In the genomic region with DNA sequence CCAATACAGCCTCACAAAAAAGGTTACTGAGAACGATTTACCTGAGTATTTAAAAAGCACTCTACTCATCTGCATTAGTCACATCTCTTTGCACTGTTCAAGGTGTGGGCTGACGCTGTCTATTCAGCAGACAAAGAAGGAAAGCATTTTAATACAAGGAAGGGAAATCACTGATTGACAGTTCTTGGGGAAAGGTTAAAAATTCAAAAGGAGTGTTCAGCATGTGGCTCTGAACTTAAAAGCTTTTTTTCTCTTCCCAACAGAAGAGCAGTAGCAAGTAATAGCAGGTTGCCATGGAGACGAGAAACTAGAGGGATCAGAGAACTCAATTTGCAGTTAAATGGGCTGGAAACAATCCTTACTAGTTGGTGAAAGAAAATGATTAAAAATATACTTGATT, we compare ENCODE assay signal across 12 mouse cellular contexts.
DNase-seq lines count a peak whose midpoint lies in the region; ATAC-seq and TF ChIP-seq lines count a peak whose summit lies in the region.
"Had no signal": no experiment of that assay in that cellular context is flagged by ENCODE, and none has a peak within 500 bp of the region (broad histone marks: within the 10 kb centered on the region; RNA-seq: fewer than 3 reads in every experiment).

No protein-coding gene starts in this region.

- no peak overlapping the region for H3K4me3 ChIP-seq in forebrain, embryonic 15.5 days
- H3K4me3 ChIP-seq in midbrain, postnatal 0 days (ENCODE audit: low read depth, low read length): no peak overlapping the region
- H3K4me3 ChIP-seq in gastrocnemius, adult 2 months: no peak overlapping the region
- H3K4me3 ChIP-seq: lung, embryonic 15.5 days had no signal

- no peak overlapping the region for H3K4me2 ChIP-seq in forebrain, embryonic 15.5 days (replicated peaks)
- H3K4me2 ChIP-seq in midbrain, postnatal 0 days (ENCODE audit: low read depth, low read length, poor library complexity, severe bottlenecking): no peak overlapping the region
- H3K4me2 ChIP-seq: lung, embryonic 15.5 days had no signal

- no peak for TF ChIP-seq CTCF in midbrain, postnatal 0 days (IDR thresholded peaks at IDR 0.05)
- no peak for TF ChIP-seq CTCF in gastrocnemius, adult 2 months (IDR thresholded peaks at IDR 0.05)

- intact Hi-C loops in left cerebral cortex, postnatal 14 days (cut with DNase I): loop anchor here (5.0 kb wide), 1 partner anchor 80 kb away; no protein-coding TSS in a partner anchor
- intact Hi-C loops in gastrocnemius, adult 2 months (cut with DNase I): no loop called here

- 4% methylated on average over 3 of the region's 3 CpGs for WGBS in forebrain, embryonic 15.5 days
- WGBS in midbrain, postnatal 0 days: 12% methylated on average over 3 of the region's 3 CpGs

- peak; percentile 42 to 46 for DNase-seq in left cerebral cortex, postnatal 14 days (ENCODE audit: low spot score in 2 of 2)
- no peak for DNase-seq in left cerebral cortex, adult 18-20 months (ENCODE audit: low spot score in 2 of 2)
- DNase-seq in embryo, embryonic 10 days (ENCODE audit: low spot score): peak; percentile 58
- DNase-seq in midbrain, postnatal 0 days (ENCODE audit: low spot score): peak; percentile 76
- no peak for DNase-seq in gastrocnemius, adult 2 months
- DNase-seq in kidney, adult 9 months: no peak
- DNase-seq: cerebellum, adult 8-10 months; liver had no signal

- H3K27me3 ChIP-seq in forebrain, embryonic 15.5 days: no peaks in the 10 kb centered on the region
- H3K27me3 ChIP-seq in midbrain, postnatal 0 days (ENCODE audit: insufficient read depth, low read length): no peaks in the 10 kb centered on the region
- H3K27me3 ChIP-seq: lung, embryonic 15.5 days had no signal

- H3K9me3 ChIP-seq in forebrain, embryonic 15.5 days: no peaks in the 10 kb centered on the region
- no peaks in the 10 kb centered on the region for H3K9me3 ChIP-seq in midbrain, postnatal 0 days (ENCODE audit: low read length)
- H3K9me3 ChIP-seq: lung, embryonic 15.5 days had no signal

- no peak overlapping the region for H3K9ac ChIP-seq in forebrain, embryonic 15.5 days (replicated peaks)
- no peak overlapping the region for H3K9ac ChIP-seq in midbrain, postnatal 0 days (replicated peaks; ENCODE audit: low read length, poor library complexity, severe bottlenecking)
- H3K9ac ChIP-seq: lung, embryonic 15.5 days had no signal

- ATAC-seq in forebrain, embryonic 15.5 days (replicated peaks): peak; percentile 74
- peak; percentile 34; the same call in 1 of the 2 replicates for ATAC-seq in midbrain, postnatal 0 days (ENCODE audit: low FRiP score)
- ATAC-seq in megakaryocyte progenitor cell, adult 5-6 weeks (replicated peaks; ENCODE audit: poor library complexity): no peak
- ATAC-seq: intestine, postnatal 0 days had no signal

- peaks cover 2% of the 10 kb centered on the region; the same call in 1 of the 2 replicates for H3K36me3 ChIP-seq in forebrain, embryonic 15.5 days
- H3K36me3 ChIP-seq in midbrain, postnatal 0 days (ENCODE audit: insufficient read depth, low read length): no peaks in the 10 kb centered on the region

- H3K4me1 ChIP-seq in forebrain, embryonic 15.5 days: peaks cover 43% of the 10 kb centered on the region
- 0 out of 2 replicates have a peak, but pooled peaks cover 4% of the 10 kb centered on the region for H3K4me1 ChIP-seq in midbrain, postnatal 0 days (ENCODE audit: insufficient read depth, low read length)
- H3K4me1 ChIP-seq: lung, embryonic 15.5 days had no signal

- H3K27ac ChIP-seq in forebrain, embryonic 15.5 days (replicated peaks): peak overlapping the region; percentile 82
- H3K27ac ChIP-seq in midbrain, postnatal 0 days (ENCODE audit: low read depth, low read length): peak overlapping the region; percentile 27; the same call in 1 of the 2 replicates
- H3K27ac ChIP-seq in gastrocnemius, adult 2 months: no peak overlapping the region
- H3K27ac ChIP-seq: lung, embryonic 15.5 days had no signal

Comparison
In these comparisons a context has a peak if more than half of its experiments do, and no peak if none do; other contexts are left out.
1. DNase-seq: peak in left cerebral cortex, postnatal 14 days (2 of 2), embryo, embryonic 10 days (single experiment) and midbrain, postnatal 0 days (single experiment); none in left cerebral cortex, adult 18-20 months (0 of 2), gastrocnemius, adult 2 months (single experiment) and kidney, adult 9 months (single experiment).